Mouse (Mus musculus) ovary, postnatal 14 days (tissue): ENCODE data around the gene Nsun2.
"Not testable (repeated sequence)": the region's sequence is repeated elsewhere in the genome, so short reads cannot be mapped to it uniquely, and the experiment has no call there.

ENCODE experiments used
- DNase-seq: peaks from one replicate; pipeline ENCODE4 v3.0.0; 2022; ENCODE audit warnings: low spot score

The Nsun2 gene

GRCm38 (mm10) chr13:69554255-69554654, 20.7 kb downstream of the Nsun2 start:
- DNase-seq: no peak

DNA sequence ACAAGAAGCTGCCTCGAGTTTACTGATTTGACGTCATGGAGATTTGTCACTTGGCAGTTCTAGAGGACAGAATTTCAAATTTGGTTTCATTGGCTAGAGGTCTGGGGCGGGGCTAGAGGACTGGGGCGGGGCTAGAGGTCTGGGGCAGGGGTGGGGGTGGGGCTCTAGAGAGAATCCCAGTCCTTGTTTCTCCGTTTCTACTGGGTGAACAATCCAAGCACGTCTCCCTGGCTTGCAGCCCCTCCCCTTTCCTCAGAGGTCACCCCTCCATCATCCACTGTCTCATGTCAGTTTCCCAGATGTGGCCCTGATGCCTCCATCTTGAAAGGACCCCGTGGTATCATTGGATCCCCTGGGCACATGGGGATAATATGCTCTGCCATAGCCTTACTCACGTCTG, 21.5 kb downstream of the Nsun2 start:
- DNase-seq: no peak

DNA sequence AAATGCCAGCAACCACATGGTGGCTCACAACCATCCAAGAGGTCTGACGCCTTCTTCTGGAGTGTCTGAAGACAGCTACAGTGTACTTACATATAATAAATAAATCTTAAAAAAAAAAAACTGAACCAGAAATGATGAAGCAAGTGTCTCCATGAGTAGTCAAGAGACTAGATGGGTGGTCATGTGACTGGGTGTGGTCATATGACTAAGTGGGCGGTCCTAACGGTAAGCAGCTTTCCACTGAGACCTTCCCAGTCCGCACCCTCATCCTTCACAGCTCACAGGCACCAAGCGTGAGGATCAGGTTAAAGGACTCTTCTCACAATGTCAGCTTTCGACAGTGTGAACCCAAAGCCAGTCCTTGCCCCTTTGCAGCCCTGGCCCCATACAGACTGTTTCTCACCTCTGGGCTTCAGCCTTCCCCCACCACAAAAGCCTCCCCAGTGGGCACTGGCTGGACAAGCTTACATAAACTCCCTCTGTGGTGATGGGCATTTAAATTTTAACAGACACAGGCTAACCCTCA, 22.5 kb downstream of the Nsun2 start:
- no peak for DNase-seq

DNA sequence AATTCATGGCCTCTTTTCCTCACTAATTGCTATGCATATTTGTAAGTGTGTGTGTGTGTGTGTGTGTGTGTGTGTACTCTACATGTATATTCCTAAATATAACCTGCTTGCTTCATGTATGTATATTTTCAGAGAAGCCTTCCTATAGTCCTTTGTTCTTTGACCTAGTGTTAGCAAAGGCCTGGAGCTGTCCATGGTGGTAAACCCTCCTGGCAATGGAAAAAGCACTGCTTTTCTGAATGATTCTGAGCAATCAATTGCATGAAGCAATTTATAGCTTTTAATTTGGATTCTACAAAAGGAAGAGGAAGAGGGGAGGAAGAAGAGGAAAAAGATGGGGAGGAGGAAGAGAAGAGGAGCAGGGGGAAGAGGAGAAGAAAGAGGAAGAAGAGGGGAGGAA, 23.2 kb downstream of the Nsun2 start:
- no peak for DNase-seq

GRCm38 (mm10) chr13:69558098-69558660, 24.6 kb downstream of the Nsun2 start:
- no peak for DNase-seq

GRCm38 (mm10) chr13:69559291-69559961, 25.9 kb downstream of the Nsun2 start:
- no peak for DNase-seq

DNA sequence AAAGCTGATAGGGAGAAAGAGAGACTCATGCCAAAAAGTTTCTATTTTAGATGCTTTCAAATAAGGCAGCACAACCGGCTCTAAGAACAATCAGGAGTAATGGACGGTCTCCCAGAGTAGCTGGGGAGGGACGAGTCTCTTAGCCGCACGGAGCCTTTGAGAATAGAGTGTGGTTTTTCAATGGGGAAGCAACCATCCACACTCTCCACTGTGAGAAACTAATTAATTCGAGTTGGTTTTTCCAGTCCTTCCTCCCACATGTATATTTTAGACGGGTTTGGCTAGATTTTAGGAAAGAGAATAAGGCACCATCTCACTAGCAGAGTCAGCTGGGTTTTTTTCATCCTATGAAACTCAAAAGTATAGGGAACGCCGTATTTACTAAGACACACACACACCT, 28.5 kb downstream of the Nsun2 start:
- no peak for DNase-seq

- DNase-seq: no peak
These were observed 29.4 kb downstream of the Nsun2 start for GRCm38 (mm10) chr13:69562654-69563574.

GRCm38 (mm10) chr13:69563905-69564304, 30.4 kb downstream of the Nsun2 start:
- DNase-seq: no peak

DNA sequence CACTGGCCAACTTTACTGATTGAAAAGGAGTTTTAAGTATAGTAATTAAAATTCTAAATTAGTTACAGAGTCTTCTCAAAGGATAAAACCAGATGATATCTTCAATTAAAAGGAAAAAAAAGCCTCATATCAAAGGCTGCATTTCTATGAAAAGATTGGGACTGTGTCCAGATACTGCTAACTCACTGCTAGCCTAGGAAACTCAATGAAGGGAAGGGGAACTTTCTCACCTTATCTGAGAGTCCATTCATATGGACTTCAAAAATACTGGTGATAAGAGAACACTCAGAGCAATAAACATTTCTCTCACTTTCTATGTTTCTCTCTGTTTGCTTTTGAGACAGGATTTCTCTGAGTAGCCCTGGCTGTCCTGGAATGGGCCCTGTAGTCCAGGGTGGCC, 31.0 kb downstream of the Nsun2 start:
- DNase-seq: no peak

- not testable (repeated sequence) for DNase-seq
These were observed 31.9 kb downstream of the Nsun2 start for GRCm38 (mm10) chr13:69565401-69565800.

DNA sequence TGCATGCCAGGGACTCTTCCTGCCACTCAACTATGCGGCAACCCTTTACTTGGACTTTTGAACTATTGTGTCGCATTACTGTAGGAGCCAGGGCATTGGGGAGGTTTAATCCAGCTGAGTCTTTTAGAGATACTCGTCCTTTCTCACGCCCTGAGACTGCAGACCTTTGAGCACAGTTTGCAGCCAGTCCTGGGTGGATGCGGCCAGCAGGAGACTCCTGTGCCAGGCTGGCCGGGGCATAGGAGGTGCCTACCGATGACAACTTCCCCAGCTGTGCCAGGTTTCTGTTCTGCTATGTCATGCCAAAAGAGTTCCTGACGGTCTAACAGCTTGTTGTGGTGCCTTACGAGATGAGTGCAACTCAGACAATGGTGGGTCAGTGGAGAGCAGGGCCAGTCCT, 35.7 kb downstream of the Nsun2 start:
- DNase-seq: no peak

- no peak for DNase-seq
These were observed 39.0 kb downstream of the Nsun2 start for GRCm38 (mm10) chr13:69572594-69572993.

- DNase-seq: no peak
These were observed 43.1 kb downstream of the Nsun2 start for GRCm38 (mm10) chr13:69576676-69577075.

- no peak for DNase-seq
These were observed 43.8 kb downstream of the Nsun2 start for GRCm38 (mm10) chr13:69577181-69577834.

DNA sequence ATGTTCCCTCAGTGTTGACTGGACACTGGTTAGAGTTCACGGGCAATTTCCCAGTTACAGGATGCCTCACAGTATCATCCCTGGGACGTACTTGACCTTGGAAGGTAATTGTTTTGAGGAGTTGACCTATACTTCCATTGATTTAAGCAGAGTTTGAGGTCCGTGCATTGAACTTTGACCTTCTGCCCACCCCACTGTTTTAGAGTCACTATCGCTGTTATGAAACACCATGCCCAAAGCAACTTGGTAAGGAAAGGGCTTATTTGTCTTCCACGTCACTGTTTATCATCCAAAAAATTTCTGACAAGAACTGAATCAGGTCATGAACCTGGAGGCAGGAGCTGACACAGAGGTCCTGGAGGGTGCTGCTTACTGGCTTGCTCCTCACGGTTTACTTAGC, 48.9 kb downstream of the Nsun2 start:
- no peak for DNase-seq

DNA sequence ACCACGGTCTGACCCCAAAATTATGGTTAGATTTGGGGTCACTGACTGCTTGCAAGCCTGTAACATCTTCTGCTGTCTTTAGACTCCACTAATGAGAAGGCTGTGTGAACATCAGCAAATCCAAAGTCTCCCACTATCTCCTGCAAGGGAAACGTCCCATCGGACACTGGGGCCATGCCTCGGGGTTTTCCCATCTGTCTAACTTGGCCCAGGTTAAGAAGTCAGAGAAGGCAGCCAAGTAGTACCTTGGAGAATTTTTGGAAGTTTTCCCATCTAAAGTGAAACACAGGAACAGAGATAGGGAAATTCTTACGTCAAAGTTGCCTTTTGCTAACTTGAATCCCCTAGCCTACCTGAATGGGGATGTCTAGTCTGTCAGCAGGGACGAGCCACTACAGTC, 50.0 kb downstream of the Nsun2 start:
- DNase-seq: no peak

- DNase-seq: no peak
These were observed 52.3 kb downstream of the Nsun2 start for GRCm38 (mm10) chr13:69585828-69586227.

DNA sequence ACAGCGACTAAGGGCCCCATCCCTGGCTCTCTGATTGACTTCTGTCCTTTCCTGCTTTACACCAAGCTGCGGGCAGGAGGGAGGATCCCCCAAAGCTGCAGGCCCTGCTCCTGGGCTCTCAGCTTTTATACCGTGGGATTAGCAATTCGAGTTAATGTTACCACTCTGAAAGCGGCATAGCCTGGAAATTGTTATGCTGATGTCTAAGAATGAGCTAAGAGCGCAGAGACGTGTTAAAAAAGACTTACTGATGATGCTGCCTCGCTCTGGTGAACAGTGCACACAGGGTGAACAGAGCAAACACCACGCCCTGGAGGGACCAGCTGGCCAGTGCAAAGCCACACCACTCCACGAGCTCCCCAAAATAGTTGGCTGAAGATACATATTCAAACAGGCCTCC, 52.8 kb downstream of the Nsun2 start:
- no peak for DNase-seq

DNA sequence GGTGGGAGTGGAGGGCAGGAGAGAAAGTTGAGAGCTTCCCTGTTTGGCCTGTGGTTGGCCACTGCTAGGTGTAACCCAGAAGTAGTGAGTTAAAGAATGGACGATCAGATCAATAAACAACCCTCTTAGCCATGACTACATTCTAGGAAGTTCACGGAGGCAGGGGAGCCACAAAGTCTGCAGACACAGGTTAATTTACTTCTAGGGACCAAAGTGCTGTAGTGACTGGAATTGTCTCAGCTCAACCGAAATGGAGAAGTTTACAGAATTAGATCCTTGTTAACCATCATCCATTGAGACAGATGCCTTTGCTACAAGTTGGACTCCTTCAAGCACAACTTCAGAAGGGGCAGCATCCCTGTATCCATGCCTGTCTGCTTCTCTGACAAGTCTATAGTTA, 54.3 kb downstream of the Nsun2 start:
- no peak for DNase-seq

GRCm38 (mm10) chr13:69588263-69588662, 54.7 kb downstream of the Nsun2 start:
- DNase-seq: no peak

- no peak for DNase-seq
These were observed 57.8 kb downstream of the Nsun2 start for GRCm38 (mm10) chr13:69591338-69591737.
